Mouse (Mus musculus) lung, adult 2 months (tissue): ENCODE data around the gene Tor1aip2.

ENCODE experiments used
- CTCF ChIP-seq: fragments of 200-500 bp; IDR thresholded peaks from 2 replicates; pipeline ENCODE4 v1.5.1; 2011; ENCODE audit warnings: mild to moderate bottlenecking, low read length, control low read depth; ENCODE audit not compliant: insufficient read depth
- POLR2A ChIP-seq: fragments of 200-500 bp; IDR thresholded peaks from 2 replicates; pipeline ENCODE4 v1.6.1; 2011; ENCODE audit warnings: low read depth, mild to moderate bottlenecking, control low read depth, low read length, borderline replicate concordance; ENCODE audit errors: extremely low read depth

DNA sequence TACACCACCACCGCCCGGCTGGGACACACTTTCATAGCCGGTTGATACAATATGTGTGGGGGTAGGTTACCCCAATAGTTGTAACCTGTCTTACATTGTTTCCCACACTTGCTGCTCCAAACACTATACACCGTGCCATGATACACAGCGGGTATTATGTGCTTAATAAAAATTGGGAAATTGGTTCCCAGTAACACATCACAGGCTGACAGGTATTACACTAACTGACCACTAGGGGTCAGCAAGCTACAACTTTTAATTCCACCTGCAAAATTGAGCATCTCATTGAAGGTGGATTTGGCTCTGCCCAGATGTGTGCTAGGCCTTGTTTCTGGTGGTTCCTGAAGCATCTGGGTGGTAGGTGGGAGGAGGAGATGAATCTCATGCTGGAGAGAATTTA is 50.6 kb downstream of the Tor1aip2 start:
- 0 out of 2 replicates have a peak, but pooled peaks have one; percentile 6 for TF ChIP-seq CTCF
- no peak for TF ChIP-seq POLR2A
